Mouse (Mus musculus): ENCODE data around the gene Sirt7.
"Not testable (repeated sequence)": the region's sequence is repeated elsewhere in the genome, so short reads cannot be mapped to it uniquely, and the experiment has no call there.

The Sirt7 gene

GRCm38 (mm10) chr11:120588531-120588930, 36.5 kb downstream of the Sirt7 start:
- DNase-seq (ENCODE audit: low spot score in 2 of 2), result no peak

GRCm38 (mm10) chr11:120583937-120584336, 41.1 kb downstream of the Sirt7 start:
- DNase-seq (ENCODE audit: low spot score in 2 of 2), result no peak

GRCm38 (mm10) chr11:120582982-120583293, 42.1 kb downstream of the Sirt7 start:
- DNase-seq (ENCODE audit: low spot score in 2 of 2), result not testable (repeated sequence)

- DNase-seq (ENCODE audit: low spot score in 2 of 2), result peak in 1 of 2 experiments; percentile 36
Observed at GRCm38 (mm10) chr11:120582268-120582981, 42.6 kb downstream of the Sirt7 start.

- DNase-seq (ENCODE audit: low spot score in 2 of 2), result peak; percentile 93
Observed at GRCm38 (mm10) chr11:120581490-120582267, 43.4 kb downstream of the Sirt7 start, which contains the start of gene Arhgdia. Gene Arhgdia (minus strand): TSS chr11:120581624.

GRCm38 (mm10) chr11:120580871-120581331, 44.1 kb downstream of the Sirt7 start:
- DNase-seq (ENCODE audit: low spot score in 2 of 2), result peak; percentile 43 to 55

- peak; percentile 34 to 62 for DNase-seq (ENCODE audit: low spot score in 2 of 2)
Observed at GRCm38 (mm10) chr11:120580190-120580589, 44.9 kb downstream of the Sirt7 start.

GRCm38 (mm10) chr11:120579316-120580107, 45.5 kb downstream of the Sirt7 start:
- DNase-seq (ENCODE audit: low spot score in 2 of 2), result peak; percentile 73 to 79

DNA sequence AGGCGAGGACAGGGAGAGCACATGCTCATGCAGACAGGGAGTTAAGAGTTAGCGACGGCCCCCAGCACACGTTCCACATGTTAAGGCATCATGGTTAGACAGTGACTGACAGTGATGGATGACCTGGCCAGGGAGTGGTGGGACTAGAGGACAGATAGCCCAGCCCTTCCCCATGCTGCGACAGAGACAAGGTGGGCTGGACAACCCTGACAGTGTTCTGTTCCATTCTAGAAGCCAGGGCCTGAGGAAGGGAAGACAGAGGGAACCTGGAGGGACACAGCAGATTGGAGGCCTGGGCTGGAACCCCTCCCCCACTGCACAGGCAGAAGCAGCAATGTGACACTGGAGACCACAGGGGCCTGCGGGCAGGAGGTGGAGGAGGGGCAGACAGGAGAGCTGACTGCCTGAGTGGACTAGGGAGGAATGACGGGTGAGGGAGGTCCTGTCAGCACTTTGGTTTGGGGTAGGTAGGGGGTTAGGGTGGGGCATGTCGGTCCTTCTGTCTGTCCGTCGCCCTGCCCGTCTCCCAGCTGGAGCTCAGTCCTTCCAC, 46.3 kb downstream of the Sirt7 start:
- DNase-seq (ENCODE audit: low spot score in 2 of 2), result peak; percentile 36 to 55

- peak in 1 of 2 experiments; percentile 39 for DNase-seq (ENCODE audit: low spot score in 2 of 2)
Observed at GRCm38 (mm10) chr11:120578024-120578693, 46.9 kb downstream of the Sirt7 start.

- DNase-seq (ENCODE audit: low spot score in 2 of 2), result peak; percentile 41 to 56
Observed at GRCm38 (mm10) chr11:120577211-120578023, 47.6 kb downstream of the Sirt7 start.

DNA sequence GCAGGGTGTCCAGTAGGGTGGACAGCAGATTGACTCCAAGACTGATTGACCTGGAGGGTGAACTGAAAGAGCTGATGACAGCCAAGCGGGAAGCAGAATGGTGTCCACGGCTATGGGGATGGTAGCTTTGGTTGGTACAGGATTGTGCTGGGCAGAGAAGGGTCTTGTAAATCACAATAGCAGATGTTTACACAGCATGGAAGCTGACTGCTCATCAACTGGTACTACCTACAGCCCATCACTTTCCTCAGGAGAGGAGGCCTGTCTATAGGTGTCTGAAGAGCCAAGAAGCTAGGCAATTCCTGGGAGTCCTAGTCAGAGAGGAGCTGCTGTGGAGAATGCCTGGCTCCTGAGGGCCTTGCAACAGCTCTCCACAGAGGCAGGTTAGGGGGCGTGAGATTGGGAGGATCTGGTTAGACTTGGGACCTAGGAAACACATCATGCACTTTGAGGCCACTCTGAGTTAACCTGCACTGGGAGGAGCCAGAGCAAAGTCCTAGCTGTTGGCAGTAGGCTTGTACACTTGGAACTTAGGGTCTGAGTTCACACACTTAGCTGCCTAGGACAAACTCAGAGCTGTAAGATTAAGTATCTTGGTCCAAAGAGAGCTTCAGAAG, 48.6 kb downstream of the Sirt7 start:
- DNase-seq (ENCODE audit: low spot score in 2 of 2), result no peak

DNA sequence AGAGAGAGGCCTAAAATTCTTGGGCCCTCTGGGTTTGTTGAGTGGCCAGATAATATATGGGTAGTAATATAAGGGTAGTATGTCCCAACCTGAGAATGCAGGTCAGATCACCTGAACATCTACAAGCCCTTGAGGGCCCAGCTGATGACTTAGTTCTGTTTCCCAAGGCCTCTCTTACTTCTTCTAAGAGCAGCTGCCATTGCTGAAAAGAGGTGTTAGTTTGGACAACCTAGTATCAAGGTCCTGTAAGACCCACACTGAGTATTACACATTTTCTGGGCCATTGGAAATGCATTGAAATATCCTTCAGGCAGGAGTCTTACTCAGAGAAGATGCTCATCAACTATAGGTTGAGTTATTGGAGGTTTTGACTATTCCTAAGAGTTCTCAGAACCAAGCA, 49.1 kb downstream of the Sirt7 start:
- DNase-seq (ENCODE audit: low spot score in 2 of 2), result no peak

- DNase-seq (ENCODE audit: low spot score in 2 of 2), result no peak
Observed at GRCm38 (mm10) chr11:120575046-120575445, 50.0 kb downstream of the Sirt7 start.

- no peak for DNase-seq (ENCODE audit: low spot score in 2 of 2)
Observed at GRCm38 (mm10) chr11:120574278-120574600, 50.8 kb downstream of the Sirt7 start.

DNA sequence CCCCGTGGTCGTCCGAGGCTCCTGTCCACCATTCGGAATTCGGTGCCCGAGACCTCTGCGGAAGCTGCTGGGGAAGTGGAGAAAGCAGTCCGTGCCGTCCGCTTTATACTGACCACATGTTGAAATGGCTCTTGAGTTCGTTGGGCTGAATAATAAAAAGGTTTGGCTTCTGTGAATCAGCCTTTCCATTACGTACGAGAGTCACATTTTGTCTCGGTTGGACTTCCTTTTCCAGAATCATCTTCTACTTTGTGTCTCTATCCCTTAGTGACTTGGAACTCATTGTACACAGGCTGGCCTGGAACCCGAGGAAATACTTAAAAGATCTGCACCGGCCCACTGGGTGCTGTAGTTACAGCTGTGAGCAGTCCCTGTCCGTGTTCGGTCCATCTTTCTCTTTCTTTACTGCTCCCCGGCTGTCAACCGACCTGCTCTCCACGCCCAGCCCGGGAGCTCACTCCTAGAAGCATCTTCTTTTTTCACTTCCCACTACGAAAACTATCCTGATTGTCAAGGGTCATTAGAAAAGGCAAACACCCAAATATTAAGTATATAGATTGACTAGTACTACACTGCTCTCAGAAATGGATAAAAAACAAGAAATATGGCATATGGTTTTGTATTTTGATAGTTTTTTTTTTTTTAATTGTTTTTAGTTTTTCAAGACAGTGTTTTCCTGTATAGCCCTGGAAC, 51.3 kb downstream of the Sirt7 start:
- no peak for DNase-seq (ENCODE audit: low spot score in 2 of 2)

DNA sequence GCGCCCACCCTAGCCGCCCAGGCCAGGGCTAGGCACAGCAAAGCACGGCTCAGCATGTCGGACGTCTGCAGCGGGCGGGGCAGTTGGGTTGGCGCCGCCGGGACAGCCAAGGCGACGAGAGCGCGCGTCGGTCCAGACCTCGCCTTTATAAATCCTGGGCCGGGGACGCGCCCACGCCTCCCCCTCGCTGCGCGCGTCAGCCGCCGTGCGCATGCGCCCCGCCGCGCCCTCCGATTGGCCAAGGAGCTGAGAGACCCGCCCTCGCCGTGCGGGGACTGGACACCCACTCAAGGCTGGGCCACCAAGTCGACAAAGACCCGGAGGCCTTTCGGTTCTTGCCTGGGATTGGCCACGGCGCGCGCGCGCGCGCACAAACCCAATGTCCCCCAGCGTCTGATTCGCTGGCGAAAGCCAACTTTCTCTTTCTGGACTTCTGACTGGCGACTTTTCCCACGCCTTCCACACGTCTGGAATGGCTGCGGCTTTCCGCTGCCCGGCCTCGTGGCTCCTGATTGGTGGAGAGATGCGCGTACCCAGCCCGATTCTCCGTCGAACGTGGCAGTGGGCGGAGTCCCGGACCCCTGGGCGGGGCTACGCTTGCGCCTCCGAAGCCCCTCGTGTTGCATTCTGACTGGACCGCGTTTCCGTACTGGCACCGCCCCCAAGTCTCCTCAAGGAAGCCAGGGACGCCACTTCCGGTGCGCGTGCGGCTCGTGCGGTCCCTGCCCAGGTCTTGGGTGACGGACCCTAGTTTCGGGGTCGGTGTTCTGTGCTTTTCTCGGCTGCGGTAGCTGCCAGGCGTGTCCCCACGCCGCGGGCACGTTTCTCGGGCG, 52.1 kb downstream of the Sirt7 start, which contains the start of gene P4hb:
Gene P4hb, minus strand, starts transcription at position 502 of the 833 bp plus-strand sequence.
- peak; percentile 100 for DNase-seq (ENCODE audit: low spot score in 2 of 2)

DNA sequence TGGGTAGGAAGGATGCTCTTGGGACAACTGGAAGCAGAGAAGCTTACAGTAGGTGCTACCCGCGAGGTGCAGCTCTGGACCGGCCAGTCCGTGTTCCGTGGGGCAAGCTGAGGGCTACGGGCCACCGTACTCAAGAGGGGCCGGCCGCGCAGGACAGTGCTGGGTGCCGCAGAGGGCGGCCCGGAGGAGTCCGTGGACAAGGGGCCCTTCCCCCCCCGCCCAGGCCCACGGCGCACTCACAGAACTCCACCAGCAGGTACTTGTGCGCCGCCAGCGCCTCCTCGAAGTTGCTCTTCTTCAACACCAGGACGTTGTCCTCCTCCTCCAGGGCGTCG, 52.7 kb downstream of the Sirt7 start:
- DNase-seq (ENCODE audit: low spot score in 2 of 2), result no peak
